Mouse (Mus musculus): ENCODE results near the gene Olfr1221.
"Not testable (repeated sequence)": the region's sequence is repeated elsewhere in the genome, so short reads cannot be mapped to it uniquely, and the experiment has no call there.

The Olfr1221 gene

DNA sequence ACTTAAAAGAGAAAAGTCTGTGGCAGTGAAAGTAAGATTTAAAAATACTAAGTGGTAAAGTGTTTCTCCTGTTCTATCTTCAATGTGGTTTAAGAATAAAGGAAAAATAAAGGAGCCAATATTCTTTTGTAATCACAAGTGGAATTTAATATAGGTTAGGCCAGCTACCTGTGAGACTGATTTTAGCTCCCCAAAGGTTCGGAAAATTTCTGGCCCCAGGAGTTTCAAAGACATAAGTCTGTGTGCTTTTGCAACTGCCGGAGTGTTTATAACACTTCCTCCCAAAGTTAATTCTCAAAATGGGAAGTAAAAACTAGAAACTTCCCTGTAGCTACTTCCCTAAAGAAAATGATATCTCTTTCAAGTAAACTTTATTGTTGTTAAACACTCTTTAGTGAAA lies at the start of gene Olfr1221:
Olfr1221 (minus strand) TSS at position 101 of the 400 bp plus-strand sequence.
- in situ Hi-C loops (cut with MboI, MseI) = no loop called here

DNA sequence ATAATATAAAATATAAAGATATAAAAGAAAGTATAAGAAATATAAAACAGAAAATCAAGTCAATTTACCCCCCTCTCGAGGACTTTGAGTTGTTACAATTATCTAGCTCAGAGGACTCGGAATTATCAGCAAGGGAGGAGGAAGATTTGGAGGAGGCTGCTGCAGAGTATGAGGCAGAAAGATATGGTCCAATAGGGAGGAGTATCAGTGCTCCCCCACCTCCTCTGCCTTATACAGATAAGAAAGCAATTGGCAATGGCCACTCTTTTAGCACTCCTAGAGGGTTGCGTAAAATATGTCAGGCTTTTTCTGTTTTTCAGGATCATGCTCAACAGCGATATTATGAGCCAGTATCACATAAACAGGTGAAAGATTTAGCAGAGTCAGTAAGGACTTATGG lies 47.6 kb upstream of the Olfr1221 start:
- in situ Hi-C loops (cut with MboI, MseI) = not testable (repeated sequence)

DNA sequence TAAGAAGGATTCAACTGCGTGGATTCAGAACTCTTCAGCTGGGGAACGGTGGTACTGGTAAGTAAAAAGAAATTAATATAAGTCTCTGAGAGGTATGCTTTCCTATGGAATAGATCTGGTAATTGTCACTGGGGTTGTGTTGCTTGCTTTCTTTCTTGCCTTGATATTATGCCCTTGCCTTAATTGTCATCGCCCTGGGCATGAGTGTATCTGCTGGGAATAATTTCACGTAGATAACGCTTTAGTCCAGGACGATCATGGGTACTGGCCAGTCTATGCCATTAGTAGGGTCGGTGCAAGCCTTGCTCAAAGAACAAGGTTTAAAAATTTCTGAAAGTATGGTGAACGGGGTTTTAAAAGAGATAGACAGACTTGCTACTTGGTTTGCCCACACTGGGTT lies 46.9 kb upstream of the Olfr1221 start, which contains the start of gene Olfr1224-ps1:
Olfr1224-ps1 (minus strand) TSS at position 101 of the 400 bp plus-strand sequence.
- in situ Hi-C loops (cut with MboI, MseI) = not testable (repeated sequence)

DNA sequence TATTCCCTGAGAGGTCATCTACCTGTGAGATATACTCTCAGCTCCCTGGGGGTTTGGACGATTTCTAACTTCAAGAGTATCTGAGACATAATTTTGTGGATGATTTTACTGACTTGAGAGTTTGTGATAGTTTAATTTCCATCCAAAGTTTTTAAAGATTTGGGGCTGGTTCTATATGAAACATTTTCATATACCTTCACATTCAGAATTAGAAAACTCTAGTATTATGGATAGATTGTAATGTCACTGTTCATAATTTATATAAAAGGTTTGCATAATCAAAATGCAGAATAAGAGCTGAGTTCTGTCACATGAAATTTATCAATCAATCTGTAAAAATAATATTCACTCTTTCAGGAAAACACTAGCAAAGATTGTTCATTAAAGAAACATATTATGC lies 34.4 kb upstream of the Olfr1221 start, which contains the start of gene Olfr1223:
Olfr1223 (minus strand) TSS at position 101 of the 400 bp plus-strand sequence.
- in situ Hi-C loops (cut with MboI, MseI) = no loop called here

DNA sequence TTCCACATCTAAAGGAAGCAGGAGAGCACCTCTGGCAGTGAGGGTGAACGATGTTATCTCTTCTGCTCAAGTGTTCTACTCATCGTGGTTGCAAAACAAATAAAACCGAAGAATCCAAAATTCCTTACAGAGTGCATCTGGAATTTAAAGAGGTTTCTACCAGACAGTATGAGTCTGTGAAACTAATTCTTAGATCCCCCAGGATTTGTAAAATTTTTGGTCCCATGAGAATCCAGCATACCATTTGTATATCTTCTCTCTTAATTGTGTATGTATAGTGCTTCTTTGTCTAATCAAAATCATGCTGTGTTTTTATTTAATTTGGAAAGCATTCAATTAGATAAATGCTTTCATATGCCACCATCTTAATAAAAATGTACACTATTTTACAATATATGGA lies 15.9 kb upstream of the Olfr1221 start, which contains the start of gene Olfr1222:
Olfr1222 (minus strand) TSS at position 101 of the 400 bp plus-strand sequence.
- in situ Hi-C loops (cut with MboI, MseI) = no loop called here

DNA sequence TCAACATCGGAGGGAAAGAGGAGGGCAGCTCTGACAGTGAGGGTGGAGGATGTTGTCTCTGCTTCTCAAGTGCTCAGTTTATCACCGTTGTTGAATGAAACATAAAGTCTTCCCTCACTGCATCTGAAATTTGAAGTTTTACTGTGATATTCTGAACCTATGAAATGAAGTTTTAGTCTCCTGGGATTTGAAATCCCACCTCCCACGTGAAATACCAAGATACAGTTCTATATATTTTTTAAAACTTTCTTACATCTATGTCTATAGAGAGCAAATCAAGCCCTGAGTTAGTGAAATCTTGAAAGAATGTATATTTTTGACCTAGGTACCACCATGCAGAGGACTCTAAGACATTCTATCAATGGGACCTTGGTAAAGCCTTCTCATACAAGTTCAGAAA lies 10.3 kb downstream of the Olfr1221 start, which contains the start of gene Olfr1220:
Olfr1220 (minus strand) TSS at position 101 of the 400 bp plus-strand sequence.
- in situ Hi-C loops (cut with MboI, MseI) = no loop called here

DNA sequence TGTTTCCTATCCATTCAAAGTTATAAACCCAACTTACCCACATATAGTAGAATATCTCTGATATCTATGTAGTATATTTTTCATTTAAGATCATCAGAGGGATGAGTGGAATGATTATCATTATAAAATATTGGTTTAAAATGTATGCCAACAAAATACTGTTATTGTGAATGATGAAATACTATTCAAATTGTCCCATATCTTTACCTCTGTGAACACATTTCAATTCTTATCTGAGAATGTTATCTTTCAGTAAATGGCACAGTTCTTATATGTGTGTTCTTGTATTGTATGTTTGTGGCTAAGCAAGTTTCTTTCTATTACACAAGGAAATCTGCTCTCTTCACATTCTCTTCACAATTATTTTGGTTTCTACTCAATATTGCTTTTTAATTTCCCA lies 11.4 kb downstream of the Olfr1221 start:
- in situ Hi-C loops (cut with MboI, MseI) = no loop called here

DNA sequence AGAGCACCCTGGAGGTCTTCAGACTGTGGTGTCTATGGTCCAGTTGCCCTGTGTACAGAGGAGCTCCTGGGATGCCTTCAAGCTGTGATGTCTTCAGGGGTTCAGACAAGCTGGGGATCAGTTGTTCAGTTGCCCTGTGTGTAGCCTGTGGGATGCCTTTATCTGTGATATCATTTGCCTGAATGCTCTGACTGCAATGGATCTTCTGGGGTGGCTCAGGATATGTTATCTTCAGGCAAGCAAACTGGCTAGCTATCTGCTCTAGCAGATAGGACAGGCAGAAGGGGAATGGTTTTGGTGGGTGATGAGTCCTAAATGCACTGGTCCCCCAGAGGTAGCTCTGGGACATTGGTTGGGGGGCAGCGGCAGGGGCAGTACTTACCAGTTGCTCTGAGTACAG lies 23.2 kb downstream of the Olfr1221 start:
- in situ Hi-C loops (cut with MboI, MseI) = no loop called here

DNA sequence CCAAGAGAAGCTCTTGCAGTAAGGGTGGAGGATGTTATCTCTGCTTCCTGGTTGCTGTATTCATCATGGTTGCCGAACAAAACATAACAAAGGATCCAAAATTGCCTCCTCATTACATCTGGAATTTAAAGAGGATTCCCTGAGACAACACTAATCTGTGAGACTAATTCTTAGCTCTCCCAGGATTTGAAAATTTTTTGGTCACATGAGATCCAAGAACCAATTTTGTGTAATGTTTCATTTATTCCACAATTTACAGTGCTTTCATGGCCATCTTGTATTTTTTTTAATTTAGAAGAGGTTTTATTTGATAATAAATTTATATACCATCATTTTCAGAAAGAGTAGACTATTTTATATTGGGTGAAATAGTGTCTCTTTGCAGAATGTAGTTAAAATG lies 33.7 kb downstream of the Olfr1221 start, which contains the start of gene Olfr1219:
Olfr1219 (minus strand) TSS at position 101 of the 400 bp plus-strand sequence.
- in situ Hi-C loops (cut with MboI, MseI) = no loop called here

DNA sequence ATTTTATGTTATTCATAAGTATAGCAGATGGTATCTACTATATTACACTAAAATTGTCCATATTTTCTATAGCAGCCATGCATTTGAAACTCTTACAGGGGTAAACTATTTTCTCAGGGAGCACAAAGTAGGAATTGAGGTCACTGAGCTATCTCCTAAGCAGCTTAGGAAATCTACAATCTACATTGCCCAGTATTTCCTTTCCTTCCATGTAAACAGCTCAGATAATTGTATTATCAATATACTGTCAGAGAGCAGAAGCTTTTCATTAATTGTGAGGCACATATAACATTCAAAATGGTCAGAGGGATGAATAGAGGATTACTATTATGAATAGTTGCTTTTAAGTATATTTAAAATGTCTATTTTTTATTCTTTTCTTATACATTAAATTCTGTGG lies 35.6 kb downstream of the Olfr1221 start:
- in situ Hi-C loops (cut with MboI, MseI) = no loop called here

DNA sequence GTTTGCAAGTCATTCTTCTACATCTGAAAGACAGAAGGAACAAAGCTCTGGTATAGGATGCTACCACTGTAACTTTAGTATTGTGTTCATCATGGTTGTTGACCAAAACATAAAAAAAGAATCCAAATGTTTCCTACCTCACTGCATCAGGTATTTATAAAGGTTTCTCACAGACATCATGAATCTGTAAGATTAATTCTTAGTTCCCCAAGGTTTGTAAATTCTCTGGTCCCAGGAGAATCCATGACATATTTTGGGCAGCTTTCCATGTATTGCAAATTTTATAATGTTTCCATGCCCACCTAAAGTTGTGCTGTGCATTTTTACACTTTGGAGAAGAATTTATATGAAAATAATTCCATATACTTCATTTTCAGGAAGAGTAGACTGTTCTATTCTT lies 56.0 kb downstream of the Olfr1221 start, which contains the start of gene Olfr1218:
Olfr1218 (minus strand) TSS at position 101 of the 400 bp plus-strand sequence.
- in situ Hi-C loops (cut with MboI, MseI) = no loop called here

Data from T-helper 17 cell (primary cell).